Mouse (Mus musculus): ENCODE measurements around the gene Serpinb1a. TPM values are rescaled to one million over a fixed set of nuclear protein-coding genes. Genes with fewer than 3 reads are reported as not detected.

The Serpinb1a gene
- polyA plus RNA-seq, 1 experiment from 2014 or later, result 2.2 TPM

Other genes starting within 250 kb of the Serpinb1a start
- gene Mylk4, start 67.2 kb downstream of the Serpinb1a start, polyA plus RNA-seq (2015; fragmentation: Nextera tagmentation; extraction: Ambion mirVana), result 0.10 and 1.1 TPM in 2 replicates
- gene Wrnip1, start 49.1 kb downstream of the Serpinb1a start, polyA plus RNA-seq (2015; fragmentation: Nextera tagmentation; extraction: Ambion mirVana), result 33.3 and 35.3 TPM in 2 replicates
- gene D930007J09Rik, start 48.3 kb downstream of the Serpinb1a start, polyA plus RNA-seq (2015; fragmentation: Nextera tagmentation; extraction: Ambion mirVana), result not detected in 2 replicates
- not detected in 2 replicates for gene Serpinb1c, start 47.0 kb upstream of the Serpinb1a start, polyA plus RNA-seq (2015; fragmentation: Nextera tagmentation; extraction: Ambion mirVana)
- gene Serpinb6b, start 114.0 kb upstream of the Serpinb1a start, polyA plus RNA-seq (2015; fragmentation: Nextera tagmentation; extraction: Ambion mirVana), result 0.40 and 1.1 TPM in 2 replicates
- gene Serpinb9, start 152.1 kb upstream of the Serpinb1a start, polyA plus RNA-seq (2015; fragmentation: Nextera tagmentation; extraction: Ambion mirVana), result 1.3 and 1.9 TPM in 2 replicates
- 0.29 and 0.52 TPM in 2 replicates for gene Serpinb9b, start 176.2 kb upstream of the Serpinb1a start, polyA plus RNA-seq (2015; fragmentation: Nextera tagmentation; extraction: Ambion mirVana)
- 3.3 and 8.1 TPM in 2 replicates for gene Serpinb1b, start 227.4 kb upstream of the Serpinb1a start, polyA plus RNA-seq (2015; fragmentation: Nextera tagmentation; extraction: Ambion mirVana)

All from neural tube, embryonic 13.5 days (tissue).